ENCODE assay signal across 8 mouse cellular contexts in genomic region chr15:31264827-31265226, GRCm38 (mm10). TPM values are rescaled to one million over a fixed set of nuclear protein-coding genes. Genes with fewer than 3 reads are reported as not detected.
DNase-seq lines count a peak whose midpoint lies in the region; ATAC-seq and TF ChIP-seq lines count a peak whose summit lies in the region.

No protein-coding gene starts in this region.

- no peak overlapping the region for H3K27ac ChIP-seq in hindbrain, embryonic 11.5 days (ENCODE audit: low read depth, low read length)
- no peak overlapping the region for H3K27ac ChIP-seq in lung, postnatal 0 days (ENCODE audit: low read length)

- H3K27me3 ChIP-seq in hindbrain, embryonic 11.5 days (ENCODE audit: control insufficient read depth, insufficient read depth, low read length) = no peaks in the 10 kb centered on the region
- H3K27me3 ChIP-seq in lung, postnatal 0 days (replicated peaks; ENCODE audit: insufficient read depth, low read length) = no peaks in the 10 kb centered on the region

- TF ChIP-seq EP300 in lung, postnatal 0 days (IDR thresholded peaks at IDR 0.05) = no peak

- H3K4me3 ChIP-seq in hindbrain, embryonic 11.5 days (ENCODE audit: low read depth, low read length) = no peak overlapping the region
- H3K4me3 ChIP-seq in lung, postnatal 0 days (ENCODE audit: low read depth, low read length) = no peak overlapping the region

- TF ChIP-seq CTCF in lung, postnatal 0 days (IDR thresholded peaks at IDR 0.05) = peak; percentile 98

- peak; percentile 98 for ATAC-seq in frontal cortex, adult (ENCODE audit: low TSS enrichment)
- ATAC-seq in hindbrain, embryonic 11.5 days (ENCODE audit: low FRiP score) = peak; percentile 85
- ATAC-seq in lung, postnatal 0 days = peak; percentile 66

- H3K4me1 ChIP-seq in hindbrain, embryonic 11.5 days (replicated peaks; ENCODE audit: control insufficient read depth, insufficient read depth, low read length) = no peaks in the 10 kb centered on the region
- no peaks in the 10 kb centered on the region for H3K4me1 ChIP-seq in lung, postnatal 0 days (ENCODE audit: insufficient read depth, low read depth, low read length)

- peak; percentile 80 for DNase-seq in ES-CJ7 (ENCODE audit: low read depth, low spot score)
- peak; percentile 71 to 78 for DNase-seq in cerebellum, adult 18-20 months
- DNase-seq in hindbrain, embryonic 11.5 days (ENCODE audit: low spot score) = peak; percentile 85
- peak; percentile 91 to 92 for DNase-seq in layer of hippocampus, postnatal 10 days (ENCODE audit: low spot score in 2 of 2)
- peak; percentile 82 for DNase-seq in lung, postnatal 0 days (ENCODE audit: low spot score)
- peak; percentile 50 for DNase-seq in retina, adult 2 months (ENCODE audit: low read depth, low spot score)
- peak; percentile 73 for DNase-seq in thymus, postnatal 14 days

- H3K36me3 ChIP-seq in hindbrain, embryonic 11.5 days (ENCODE audit: control insufficient read depth, insufficient read depth, low read length) = no peaks in the 10 kb centered on the region
- H3K36me3 ChIP-seq in lung, postnatal 0 days (ENCODE audit: insufficient read depth, low read length) = no peaks in the 10 kb centered on the region

- 32% methylated on average over 6 of the region's 6 CpGs for WGBS in hindbrain, embryonic 11.5 days
- WGBS in lung, postnatal 0 days = 40% methylated on average over 6 of the region's 6 CpGs

- H3K4me2 ChIP-seq in hindbrain, embryonic 11.5 days (replicated peaks; ENCODE audit: low read depth, low read length) = no peak overlapping the region
- no peak overlapping the region for H3K4me2 ChIP-seq in lung, postnatal 0 days (replicated peaks; ENCODE audit: low read depth, low read length)

- no peaks in the 10 kb centered on the region for H3K9me3 ChIP-seq in hindbrain, embryonic 11.5 days (ENCODE audit: control insufficient read depth, low read length)
- H3K9me3 ChIP-seq in lung, postnatal 0 days (ENCODE audit: low read length) = no peaks in the 10 kb centered on the region

- H3K9ac ChIP-seq in hindbrain, embryonic 11.5 days (ENCODE audit: low read depth, low read length) = no peak overlapping the region
- H3K9ac ChIP-seq in lung, postnatal 0 days (replicated peaks; ENCODE audit: low read depth) = no peak overlapping the region

RNA-seq across cellular contexts. Expression of gene Dap, which starts 40.7 kb away (rescaled TPM):
- 39.7 and 50.9 TPM in 2 replicates for polyA plus RNA-seq in hindbrain, embryonic 11.5 days (2014; fragmentation: Nextera tagmentation; extraction: Ambion mirVana)
- total RNA-seq in layer of hippocampus, postnatal 10 days (2021) = 10 to 100 TPM; 17.2 to 21.4 TPM
- polyA plus RNA-seq in lung, postnatal 0 days (2015; fragmentation: Nextera tagmentation; extraction: Ambion mirVana) = 127 and 148 TPM in 2 replicates
